Mouse (Mus musculus): ENCODE results near the gene Ankrd13d. TPM values are rescaled to one million over a fixed set of nuclear protein-coding genes. Genes with fewer than 3 reads are reported as not detected.

Ankrd13d gene
- polyA plus RNA-seq (2014; fragmentation: Nextera tagmentation; extraction: Ambion mirVana) = 7.6 and 9.0 TPM in 2 replicates

DNA sequence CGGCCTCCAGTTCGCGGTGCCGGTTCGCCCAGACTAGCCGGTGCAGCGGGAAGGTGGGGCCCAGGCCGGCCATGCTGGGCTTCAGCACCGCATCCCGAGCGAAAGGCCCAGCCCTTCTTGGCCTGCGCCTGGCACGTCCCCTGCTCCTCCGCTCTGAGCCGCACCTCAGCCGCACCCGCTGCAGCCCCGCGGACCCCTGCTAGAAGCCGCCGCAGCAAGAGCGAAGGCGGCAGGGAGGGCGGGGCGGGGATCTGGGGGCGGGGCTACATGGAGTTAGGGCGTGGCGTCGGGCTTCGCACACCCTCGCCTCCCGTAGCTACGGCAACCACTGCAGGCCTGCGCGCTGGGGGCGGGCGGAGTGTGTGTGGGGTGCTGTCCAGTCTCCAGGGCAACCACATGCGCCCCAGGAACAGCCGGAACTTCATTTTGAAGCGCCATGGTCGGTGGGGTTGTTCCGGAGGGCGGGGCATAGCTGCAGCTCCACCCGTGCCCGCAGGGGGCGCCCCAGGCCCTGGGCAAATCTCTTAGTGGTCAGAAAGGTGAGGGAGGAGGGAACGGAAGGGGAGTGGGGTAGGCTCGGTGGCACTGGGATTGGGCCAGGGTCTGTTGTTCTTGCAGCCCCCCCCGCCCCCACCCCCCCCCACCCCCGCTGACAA, at the start of gene Ankrd13d:
Ankrd13d (minus strand) TSS at position 240 of the 656 bp plus-strand sequence.
- H3K27me3 ChIP-seq (replicated peaks; ENCODE audit: control insufficient read depth, insufficient read depth, low read length) = no peaks in the 10 kb centered on the region

DNA sequence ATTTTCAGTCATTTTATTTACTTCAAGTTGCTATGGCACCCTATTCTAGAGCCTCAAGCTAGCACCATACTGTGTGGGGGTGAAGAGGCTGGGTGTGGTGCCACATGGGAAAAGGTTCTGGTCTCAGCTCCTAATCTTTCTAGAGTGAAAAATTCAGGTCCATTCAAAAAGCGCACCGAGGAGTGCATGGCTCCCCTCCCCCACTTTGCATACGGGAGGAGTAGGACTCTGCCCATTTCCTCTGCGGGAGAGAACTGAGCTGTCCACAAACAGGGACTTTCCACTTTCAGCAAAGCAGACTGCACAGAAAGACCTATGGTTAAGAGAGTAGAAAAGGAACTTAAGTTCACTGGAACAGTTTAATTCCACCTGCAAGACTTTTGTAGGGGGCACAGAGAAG, 49.7 kb upstream of the Ankrd13d start:
- 1% methylated on average over 4 of the region's 4 CpGs for WGBS
- Histone ChIP-seq H3K4me2 (ENCODE audit: low read depth, low read length) (peak overlapping the region; percentile 77), H3K4me1 (ENCODE audit: control insufficient read depth, insufficient read depth, low read length) (peaks cover 11% of the 10 kb centered on the region), H3K27ac (replicated peaks; ENCODE audit: low read depth, low read length) (peak overlapping the region; percentile 96), H3K27me3 (replicated peaks; ENCODE audit: control insufficient read depth, insufficient read depth, low read length) (no peaks in the 10 kb centered on the region), H3K36me3 (ENCODE audit: control insufficient read depth, insufficient read depth, low read length) (peaks cover 39% of the 10 kb centered on the region), H3K4me3 (ENCODE audit: low read depth, low read length) (peak overlapping the region; percentile 60), H3K9me3 (ENCODE audit: control insufficient read depth, low read length) (no peaks in the 10 kb centered on the region), H3K9ac (ENCODE audit: low read depth, low read length) (peak overlapping the region; percentile 76)
- ATAC-seq (ENCODE audit: low read depth) = no peak
- DNase-seq (ENCODE audit: low spot score) = peak; percentile 67

More for the DNA sequence above, at the start of gene Ankrd13d:
- Histone ChIP-seq H3K4me3 (ENCODE audit: low read depth, low read length) (peak within 1 kb of the TSS; percentile 63), H3K4me2 (ENCODE audit: low read depth, low read length) (peak within 1 kb of the TSS; percentile 84), H3K4me1 (ENCODE audit: control insufficient read depth, insufficient read depth, low read length) (peaks cover 10% of the 10 kb centered on the region; the same call in 1 of the 2 replicates), H3K27ac (replicated peaks; ENCODE audit: low read depth, low read length) (peak within 1 kb of the TSS; percentile 58), H3K36me3 (ENCODE audit: control insufficient read depth, insufficient read depth, low read length) (peaks cover 46% of the 10 kb centered on the region), H3K9me3 (ENCODE audit: control insufficient read depth, low read length) (0 out of 2 replicates have a peak, but pooled peaks cover 5% of the 10 kb centered on the region), H3K9ac (ENCODE audit: low read depth, low read length) (peak within 1 kb of the TSS; percentile 74)
- DNase-seq (ENCODE audit: low spot score) (peak; percentile 94), ATAC-seq (ENCODE audit: low read depth) (peak; percentile 94)
- 0% methylated on average over 19 of the region's 50 CpGs for WGBS

DNA sequence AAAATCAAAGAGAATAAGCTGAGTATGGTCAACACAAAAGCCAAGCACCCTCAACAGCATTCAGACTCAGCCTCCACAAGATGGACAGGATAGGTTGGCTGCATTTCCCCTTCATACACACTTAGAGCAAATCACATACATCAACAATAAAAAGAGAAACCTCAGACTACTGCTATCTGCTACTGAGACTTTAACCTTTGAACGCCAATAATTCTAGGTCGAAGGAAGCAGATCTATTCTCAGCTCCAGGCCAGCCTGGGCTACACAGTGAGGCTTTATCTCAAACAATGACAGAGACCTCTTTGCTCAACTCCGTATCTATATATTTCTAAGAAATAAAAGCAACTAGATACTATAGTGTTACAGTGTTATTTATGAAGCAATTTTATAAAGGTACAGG, 48.3 kb upstream of the Ankrd13d start:
- DNase-seq (ENCODE audit: low spot score) (no peak), ATAC-seq (ENCODE audit: low read depth) (no peak)
- H3K9ac ChIP-seq (ENCODE audit: low read depth, low read length) = 0 out of 2 replicates have a peak overlapping the region, but pooled peaks have one; percentile 2
- H3K4me1 ChIP-seq (ENCODE audit: control insufficient read depth, insufficient read depth, low read length) = peaks cover 11% of the 10 kb centered on the region
- H3K9me3 ChIP-seq (ENCODE audit: control insufficient read depth, low read length) = no peaks in the 10 kb centered on the region
- H3K27ac ChIP-seq (replicated peaks; ENCODE audit: low read depth, low read length) = no peak overlapping the region
- H3K4me2 ChIP-seq (ENCODE audit: low read depth, low read length) = no peak overlapping the region; the same call in 1 of the 2 replicates
- H3K27me3 ChIP-seq (replicated peaks; ENCODE audit: control insufficient read depth, insufficient read depth, low read length) = no peaks in the 10 kb centered on the region
- H3K4me3 ChIP-seq (ENCODE audit: low read depth, low read length) = no peak overlapping the region
- WGBS = 85% methylated on average over 3 of the region's 3 CpGs
- peaks cover 53% of the 10 kb centered on the region for H3K36me3 ChIP-seq (ENCODE audit: control insufficient read depth, insufficient read depth, low read length)

DNA sequence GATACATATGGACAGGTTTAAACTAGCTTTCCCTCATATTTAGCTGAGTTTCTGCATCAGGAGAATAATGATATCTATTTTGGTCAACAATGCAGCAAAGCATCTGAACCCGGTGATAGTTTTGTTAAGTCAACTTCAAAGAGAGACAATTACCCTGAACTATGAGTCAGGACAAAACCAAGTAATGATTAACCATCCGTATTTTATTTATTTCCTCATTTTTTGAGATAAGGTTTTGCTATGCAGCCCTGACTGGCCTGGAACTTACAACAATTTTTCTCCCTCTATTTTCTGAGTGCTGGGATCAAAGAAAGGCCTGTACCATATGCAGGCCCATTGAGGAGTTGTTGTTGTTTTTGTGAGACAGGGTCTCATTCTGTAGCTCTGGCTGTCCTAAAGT, 47.7 kb upstream of the Ankrd13d start:
- 90% methylated on average over 2 of the region's 2 CpGs for WGBS
- Histone ChIP-seq H3K9me3 (ENCODE audit: control insufficient read depth, low read length) (no peaks in the 10 kb centered on the region), H3K36me3 (ENCODE audit: control insufficient read depth, insufficient read depth, low read length) (peaks cover 60% of the 10 kb centered on the region), H3K4me1 (ENCODE audit: control insufficient read depth, insufficient read depth, low read length) (peaks cover 11% of the 10 kb centered on the region), H3K27ac (replicated peaks; ENCODE audit: low read depth, low read length) (no peak overlapping the region), H3K4me3 (ENCODE audit: low read depth, low read length) (no peak overlapping the region), H3K9ac (ENCODE audit: low read depth, low read length) (no peak overlapping the region), H3K27me3 (replicated peaks; ENCODE audit: control insufficient read depth, insufficient read depth, low read length) (no peaks in the 10 kb centered on the region), H3K4me2 (ENCODE audit: low read depth, low read length) (no peak overlapping the region)
- DNase-seq (ENCODE audit: low spot score) = no peak
- no peak for ATAC-seq (ENCODE audit: low read depth)

DNA sequence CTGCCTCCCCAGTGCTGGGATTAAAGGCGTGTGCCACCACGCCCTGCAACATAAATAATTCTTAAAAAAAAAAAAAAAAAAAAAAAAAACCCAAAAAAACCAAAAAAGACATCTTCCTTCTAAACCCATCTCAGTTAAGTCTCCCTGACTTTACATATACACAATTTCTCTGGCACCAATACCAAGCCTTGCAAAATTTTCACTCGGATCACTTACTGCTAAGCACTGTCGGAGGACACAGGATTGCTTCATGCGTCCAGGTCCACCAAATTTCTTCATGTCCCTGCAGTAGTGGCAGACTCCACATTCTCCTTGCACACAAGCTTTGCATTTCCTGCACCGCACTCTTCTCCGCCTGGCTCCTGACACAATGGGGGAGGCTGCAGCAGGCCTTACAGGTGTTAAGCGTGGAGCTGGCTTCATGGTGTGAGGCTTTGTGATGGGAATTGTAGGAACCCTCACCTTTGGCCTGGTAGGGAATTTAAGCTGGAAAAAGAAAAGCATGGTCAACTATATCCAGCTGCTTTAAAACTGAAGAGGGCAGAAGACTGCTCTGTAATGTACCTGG, 45.9 kb upstream of the Ankrd13d start:
- peaks cover 78% of the 10 kb centered on the region for H3K36me3 ChIP-seq (ENCODE audit: control insufficient read depth, insufficient read depth, low read length)

DNA sequence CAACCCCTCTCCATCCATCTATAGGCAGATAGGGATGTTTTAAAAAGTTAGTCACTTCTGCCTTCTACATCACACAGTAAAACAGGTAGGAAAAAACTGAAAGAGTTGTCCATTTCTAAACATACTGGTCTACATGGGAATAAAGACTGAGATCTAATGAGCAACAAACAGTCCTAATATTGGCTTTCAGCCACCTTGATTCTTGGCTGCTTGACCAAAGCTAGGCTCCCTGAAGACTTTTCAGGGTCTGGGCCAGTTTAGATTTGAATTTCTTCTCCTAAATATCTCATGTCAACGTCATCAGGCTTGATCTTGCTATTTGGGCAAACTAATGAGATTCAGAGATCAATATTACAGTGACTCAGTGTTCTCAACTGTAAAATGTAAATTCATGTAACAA, 43.9 kb upstream of the Ankrd13d start:
- Histone ChIP-seq H3K36me3 (ENCODE audit: control insufficient read depth, insufficient read depth, low read length) (peaks cover 96% of the 10 kb centered on the region), H3K27ac (replicated peaks; ENCODE audit: low read depth, low read length) (no peak overlapping the region), H3K4me1 (ENCODE audit: control insufficient read depth, insufficient read depth, low read length) (peaks cover 1% of the 10 kb centered on the region; the same call in 1 of the 2 replicates), H3K9me3 (ENCODE audit: control insufficient read depth, low read length) (no peaks in the 10 kb centered on the region), H3K27me3 (replicated peaks; ENCODE audit: control insufficient read depth, insufficient read depth, low read length) (no peaks in the 10 kb centered on the region), H3K4me3 (ENCODE audit: low read depth, low read length) (no peak overlapping the region), H3K4me2 (ENCODE audit: low read depth, low read length) (no peak overlapping the region), H3K9ac (ENCODE audit: low read depth, low read length) (no peak overlapping the region)
- ATAC-seq (ENCODE audit: low read depth) = no peak
- no peak for DNase-seq (ENCODE audit: low spot score)
- WGBS = 68% methylated on average over 1 of the region's 1 CpGs

More for the DNA sequence above, 45.9 kb upstream of the Ankrd13d start:
- 94% methylated on average over 8 of the region's 8 CpGs for WGBS
- Histone ChIP-seq H3K4me1 (ENCODE audit: control insufficient read depth, insufficient read depth, low read length) (peaks cover 3% of the 10 kb centered on the region; the same call in 1 of the 2 replicates), H3K4me3 (ENCODE audit: low read depth, low read length) (no peak overlapping the region), H3K9me3 (ENCODE audit: control insufficient read depth, low read length) (no peaks in the 10 kb centered on the region), H3K27me3 (replicated peaks; ENCODE audit: control insufficient read depth, insufficient read depth, low read length) (no peaks in the 10 kb centered on the region), H3K4me2 (ENCODE audit: low read depth, low read length) (no peak overlapping the region), H3K9ac (ENCODE audit: low read depth, low read length) (no peak overlapping the region), H3K27ac (replicated peaks; ENCODE audit: low read depth, low read length) (no peak overlapping the region)
- DNase-seq (ENCODE audit: low spot score) (no peak), ATAC-seq (ENCODE audit: low read depth) (no peak)

DNA sequence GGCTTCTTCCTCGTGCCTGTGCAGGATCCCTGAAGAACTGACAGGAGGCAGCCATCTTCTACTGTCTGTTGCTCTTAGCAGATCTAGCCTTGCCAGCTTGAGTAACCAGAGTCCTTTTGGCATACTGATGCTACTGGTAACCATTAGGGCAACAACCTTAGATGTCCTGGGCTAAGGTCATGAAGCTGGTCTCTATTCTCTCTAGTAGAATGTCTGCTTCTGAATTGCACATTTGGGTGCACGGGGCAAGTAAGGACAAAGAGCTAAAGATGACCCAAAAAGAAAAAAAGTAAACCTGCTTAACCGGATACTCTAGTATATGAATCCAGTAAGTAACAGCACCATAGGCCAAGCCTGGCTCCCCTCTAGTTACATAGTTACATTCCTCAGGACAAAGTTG, 43.2 kb upstream of the Ankrd13d start:
- H3K36me3 ChIP-seq (ENCODE audit: control insufficient read depth, insufficient read depth, low read length) = peaks cover 98% of the 10 kb centered on the region
- no peaks in the 10 kb centered on the region for H3K9me3 ChIP-seq (ENCODE audit: control insufficient read depth, low read length)
- peak; percentile 35 for DNase-seq (ENCODE audit: low spot score)
- no peak overlapping the region for H3K27ac ChIP-seq (replicated peaks; ENCODE audit: low read depth, low read length)
- no peak; the same call in 1 of the 2 replicates for ATAC-seq (ENCODE audit: low read depth)
- no peak overlapping the region for H3K9ac ChIP-seq (ENCODE audit: low read depth, low read length)
- no peak overlapping the region for H3K4me2 ChIP-seq (ENCODE audit: low read depth, low read length)
- H3K4me1 ChIP-seq (ENCODE audit: control insufficient read depth, insufficient read depth, low read length) = no peaks in the 10 kb centered on the region
- WGBS = 83% methylated on average over 3 of the region's 3 CpGs
- H3K27me3 ChIP-seq (replicated peaks; ENCODE audit: control insufficient read depth, insufficient read depth, low read length) = no peaks in the 10 kb centered on the region
- H3K4me3 ChIP-seq (ENCODE audit: low read depth, low read length) = no peak overlapping the region

DNA sequence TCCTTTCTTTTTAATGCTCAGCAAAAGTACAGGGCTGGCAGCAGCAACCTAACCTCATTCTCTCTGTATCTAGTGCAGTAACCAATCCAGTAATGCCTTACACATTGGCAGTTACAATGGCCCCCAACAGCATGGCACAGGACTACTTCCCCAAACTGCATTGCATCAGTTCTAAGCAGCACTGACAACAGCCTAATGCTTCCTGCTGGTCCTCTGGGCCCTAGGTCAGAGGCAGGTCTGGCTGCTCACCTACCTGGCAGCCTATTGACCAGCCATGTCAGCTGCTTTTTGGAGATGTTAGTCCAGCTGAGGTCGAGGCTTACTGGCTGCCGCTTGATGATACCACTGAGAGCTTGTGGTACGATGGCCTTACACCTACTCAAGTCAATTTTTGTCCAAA, 39.2 kb upstream of the Ankrd13d start:
- Histone ChIP-seq H3K36me3 (ENCODE audit: control insufficient read depth, insufficient read depth, low read length) (peaks cover 99% of the 10 kb centered on the region), H3K9ac (ENCODE audit: low read depth, low read length) (no peak overlapping the region), H3K4me3 (ENCODE audit: low read depth, low read length) (no peak overlapping the region), H3K4me2 (ENCODE audit: low read depth, low read length) (no peak overlapping the region), H3K27ac (replicated peaks; ENCODE audit: low read depth, low read length) (no peak overlapping the region), H3K9me3 (ENCODE audit: control insufficient read depth, low read length) (no peaks in the 10 kb centered on the region), H3K27me3 (replicated peaks; ENCODE audit: control insufficient read depth, insufficient read depth, low read length) (no peaks in the 10 kb centered on the region), H3K4me1 (ENCODE audit: control insufficient read depth, insufficient read depth, low read length) (no peaks in the 10 kb centered on the region)
- DNase-seq (ENCODE audit: low spot score) (no peak), ATAC-seq (ENCODE audit: low read depth) (no peak)
- 90% methylated on average over 3 of the region's 3 CpGs for WGBS
